Mouse (Mus musculus) heart, embryonic 16.5 days (tissue): ENCODE measurements at regions not wholly inside any gene's neighbourhood (a gene's known extent, or its start where the extent isn't known, plus 50 kb on each side); places are given as distances from the start of the nearest gene placed in this dataset.

Source experiments
- ATAC-seq: fragments of 200-750 bp; cut with Nextera tagmentation; replicated peaks from 2 replicates; pipeline ENCODE4 v1.8.0; 2017; ENCODE audit warnings: moderate number of reproducible peaks; ENCODE audit not compliant: insufficient read depth, low FRiP score; ENCODE audit errors: extremely low read depth
- H3K27ac ChIP-seq: fragments of 300-500 bp; sonication (generic); 2 replicates; pipeline ENCODE4 v1.5.1; 2014; ENCODE audit warnings: mild to moderate bottlenecking, low read length, control low read depth, moderate library complexity
- H3K27me3 ChIP-seq: fragments of 300-500 bp; sonication (generic); 2 replicates; pipeline ENCODE4 v1.6.1; 2014; ENCODE audit warnings: low read length, mixed read lengths; ENCODE audit not compliant: control insufficient read depth, insufficient read depth
- H3K36me3 ChIP-seq: fragments of 300-500 bp; sonication (generic); 2 replicates; pipeline ENCODE4 v1.6.1; 2014; ENCODE audit not compliant: control insufficient read depth, insufficient read depth
- H3K4me1 ChIP-seq: fragments of 300-500 bp; sonication (generic); 2 replicates; pipeline ENCODE4 v1.6.1; 2014; ENCODE audit warnings: low read length, mixed read lengths; ENCODE audit not compliant: control insufficient read depth, insufficient read depth
- H3K4me2 ChIP-seq: fragments of 300-500 bp; sonication (generic); 2 replicates; pipeline ENCODE4 v1.6.1; 2014; ENCODE audit warnings: low read depth, mild to moderate bottlenecking, control low read depth, low read length
- H3K4me3 ChIP-seq: fragments of 300-500 bp; sonication (generic); 2 replicates; pipeline ENCODE4 v1.5.1; 2014; ENCODE audit warnings: mild to moderate bottlenecking, control low read depth, low read length
- H3K9ac ChIP-seq: fragments of 300-500 bp; sonication (generic); 2 replicates; pipeline ENCODE4 v1.6.1; 2014; ENCODE audit warnings: low read length, control low read depth
- H3K9me3 ChIP-seq: fragments of 300-500 bp; sonication (generic); replicated peaks from 2 replicates; pipeline ENCODE4 v1.6.1; 2016; ENCODE audit warnings: low read length; ENCODE audit not compliant: control insufficient read depth
- WGBS: fragments of 180-500 bp; shearing (Covaris S2); extraction: QIAGEN DNeasy Blood & Tissue Kit; methylation state at CpG from one replicate; pipeline ENCODE4 v1.1.7; 2014; 5-methylcytosine and 5-hydroxymethylcytosine counted together

- no peak overlapping the region for H3K4me2 ChIP-seq
- 28% methylated on average over 1 of the region's 1 CpGs for WGBS
- H3K4me1 ChIP-seq = no peaks in the 10 kb centered on the region
Observed at GRCm38 (mm10) chr10:45801463-45801862, 223.8 kb downstream of the Hace1 start.

GRCm38 (mm10) chr10:45806984-45807827 is 229.6 kb downstream of the Hace1 start:
- Histone ChIP-seq H3K4me1 (no peaks in the 10 kb centered on the region), H3K36me3 (no peaks in the 10 kb centered on the region), H3K9me3 (no peaks in the 10 kb centered on the region), H3K27me3 (no peaks in the 10 kb centered on the region), H3K27ac (no peak overlapping the region), H3K4me3 (no peak overlapping the region), H3K4me2 (no peak overlapping the region), H3K9ac (no peak overlapping the region)
- WGBS = 60% methylated on average over 18 of the region's 18 CpGs
- no peak for ATAC-seq

More at GRCm38 (mm10) chr10:45801463-45801862, 223.8 kb downstream of the Hace1 start:
- H3K9ac ChIP-seq = no peak overlapping the region
- H3K27me3 ChIP-seq = no peaks in the 10 kb centered on the region
- no peaks in the 10 kb centered on the region for H3K9me3 ChIP-seq
- no peak overlapping the region for H3K27ac ChIP-seq
- ATAC-seq = no peak
- no peaks in the 10 kb centered on the region for H3K36me3 ChIP-seq
- H3K4me3 ChIP-seq = no peak overlapping the region

- no peak overlapping the region for H3K4me3 ChIP-seq
- no peaks in the 10 kb centered on the region for H3K27me3 ChIP-seq
- no peak overlapping the region for H3K9ac ChIP-seq
- ATAC-seq = no peak
- WGBS = 52% methylated on average over 6 of the region's 6 CpGs
- no peaks in the 10 kb centered on the region for H3K36me3 ChIP-seq
- no peaks in the 10 kb centered on the region for H3K9me3 ChIP-seq
- H3K4me1 ChIP-seq = no peaks in the 10 kb centered on the region
- H3K27ac ChIP-seq = no peak overlapping the region
- H3K4me2 ChIP-seq = no peak overlapping the region
Observed at GRCm38 (mm10) chr10:45811882-45812281, 234.3 kb downstream of the Hace1 start.

- no peaks in the 10 kb centered on the region for H3K36me3 ChIP-seq
- no peak overlapping the region for H3K4me3 ChIP-seq
- H3K27ac ChIP-seq = no peak overlapping the region
- H3K4me2 ChIP-seq = no peak overlapping the region
- H3K9me3 ChIP-seq = no peaks in the 10 kb centered on the region
- WGBS = 86% methylated on average over 2 of the region's 2 CpGs
- no peaks in the 10 kb centered on the region for H3K4me1 ChIP-seq
- no peaks in the 10 kb centered on the region for H3K27me3 ChIP-seq
- no peak overlapping the region for H3K9ac ChIP-seq
- no peak for ATAC-seq
Observed at GRCm38 (mm10) chr10:45813804-45814203, 236.2 kb downstream of the Hace1 start.

- Histone ChIP-seq H3K9me3 (no peaks in the 10 kb centered on the region), H3K36me3 (no peaks in the 10 kb centered on the region), H3K4me3 (no peak overlapping the region), H3K9ac (no peak overlapping the region), H3K4me2 (no peak overlapping the region), H3K27me3 (no peaks in the 10 kb centered on the region), H3K27ac (no peak overlapping the region), H3K4me1 (no peaks in the 10 kb centered on the region)
- WGBS = 83% methylated on average over 4 of the region's 4 CpGs
- ATAC-seq = no peak
Observed at GRCm38 (mm10) chr10:45816679-45817078, 239.1 kb downstream of the Hace1 start.

GRCm38 (mm10) chr10:45820986-45821655 is 243.5 kb downstream of the Hace1 start:
- Histone ChIP-seq H3K27ac (no peak overlapping the region), H3K9me3 (no peaks in the 10 kb centered on the region), H3K36me3 (no peaks in the 10 kb centered on the region), H3K27me3 (no peaks in the 10 kb centered on the region), H3K4me2 (no peak overlapping the region), H3K4me1 (no peaks in the 10 kb centered on the region), H3K9ac (no peak overlapping the region), H3K4me3 (no peak overlapping the region)
- no peak for ATAC-seq
- WGBS = 34% methylated on average over 8 of the region's 8 CpGs

- no peaks in the 10 kb centered on the region for H3K4me1 ChIP-seq
- no peak overlapping the region for H3K4me2 ChIP-seq
- no peaks in the 10 kb centered on the region for H3K9me3 ChIP-seq
- 70% methylated on average over 1 of the region's 1 CpGs for WGBS
- H3K27ac ChIP-seq = no peak overlapping the region
- H3K4me3 ChIP-seq = no peak overlapping the region
- H3K27me3 ChIP-seq = no peaks in the 10 kb centered on the region
- H3K36me3 ChIP-seq = no peaks in the 10 kb centered on the region
- H3K9ac ChIP-seq = no peak overlapping the region
- no peak; the same call in 1 of the 2 replicates for ATAC-seq
Observed at GRCm38 (mm10) chr10:45822251-45822650, 244.6 kb downstream of the Hace1 start.

GRCm38 (mm10) chr10:45823612-45824011 is 246.0 kb downstream of the Hace1 start:
- no peak overlapping the region for H3K4me2 ChIP-seq
- H3K36me3 ChIP-seq = no peaks in the 10 kb centered on the region
- H3K4me1 ChIP-seq = no peaks in the 10 kb centered on the region
- no peak overlapping the region for H3K9ac ChIP-seq
- no peak overlapping the region for H3K27ac ChIP-seq
- H3K9me3 ChIP-seq = no peaks in the 10 kb centered on the region
- 72% methylated on average over 2 of the region's 2 CpGs for WGBS
- no peaks in the 10 kb centered on the region for H3K27me3 ChIP-seq
- no peak for ATAC-seq
- H3K4me3 ChIP-seq = no peak overlapping the region

GRCm38 (mm10) chr10:45848654-45849053 is 271.0 kb downstream of the Hace1 start:
- ATAC-seq = no peak

More at GRCm38 (mm10) chr10:45848654-45849053, 271.0 kb downstream of the Hace1 start:
- no peak overlapping the region for H3K9ac ChIP-seq
- no peak overlapping the region for H3K27ac ChIP-seq
- H3K4me2 ChIP-seq = no peak overlapping the region
- H3K9me3 ChIP-seq = no peaks in the 10 kb centered on the region
- no peaks in the 10 kb centered on the region for H3K36me3 ChIP-seq
- no peaks in the 10 kb centered on the region for H3K4me1 ChIP-seq
- no peaks in the 10 kb centered on the region for H3K27me3 ChIP-seq
- WGBS = 74% methylated on average over 2 of the region's 2 CpGs
- no peak overlapping the region for H3K4me3 ChIP-seq
